Mouse (Mus musculus): ENCODE results near the gene Timm10b. TPM values are rescaled to one million over a fixed set of nuclear protein-coding genes. Genes with fewer than 3 reads are reported as not detected.

Timm10b gene
- total RNA-seq, 4 experiments from 2014 or later = 57.2 to 68.1 (median 62.0) TPM

DNA sequence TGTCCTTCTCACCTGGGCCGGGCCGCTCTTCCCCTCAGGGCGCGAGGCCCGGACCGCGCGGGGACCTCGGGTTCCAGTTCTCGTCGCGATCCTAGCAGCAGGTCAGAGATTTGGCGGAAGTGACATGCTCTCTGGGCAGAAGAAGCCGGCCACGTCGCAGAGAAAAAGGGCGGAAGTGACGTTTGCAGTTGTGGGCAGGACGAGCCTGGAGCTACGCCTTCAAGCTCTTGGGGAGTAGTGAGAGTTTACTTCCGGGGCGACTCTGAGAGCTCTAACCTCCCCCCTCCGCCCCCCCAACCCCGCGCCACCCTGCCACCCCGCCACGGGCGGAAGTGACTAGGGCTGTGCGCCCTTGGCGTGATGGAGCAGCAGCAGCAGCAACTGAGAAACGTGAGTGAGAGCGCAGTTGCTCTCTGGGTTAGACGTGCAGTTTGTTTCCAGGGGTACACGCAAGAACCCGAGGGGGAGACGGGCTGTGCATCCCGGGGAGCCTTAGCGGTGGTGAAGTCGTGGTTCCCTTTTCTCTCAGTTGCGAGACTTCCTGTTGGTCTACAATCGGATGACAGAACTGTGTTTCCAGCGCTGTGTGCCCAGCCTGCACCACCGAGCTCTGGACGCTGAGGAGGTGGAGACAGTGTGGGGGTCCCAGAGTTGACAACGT lies 507 bp downstream of the Timm10b start, which contains the start of the genes Arfip2 and Gm45799:
Gene Arfip2, minus strand, starts transcription at position 184 of the 661 bp plus-strand sequence.
Gene Gm45799, plus strand, starts transcription at position 320 of the 661 bp plus-strand sequence.
- DNase-seq (ENCODE audit: low spot score in 2 of 2) = peak; percentile 93 to 96

DNA sequence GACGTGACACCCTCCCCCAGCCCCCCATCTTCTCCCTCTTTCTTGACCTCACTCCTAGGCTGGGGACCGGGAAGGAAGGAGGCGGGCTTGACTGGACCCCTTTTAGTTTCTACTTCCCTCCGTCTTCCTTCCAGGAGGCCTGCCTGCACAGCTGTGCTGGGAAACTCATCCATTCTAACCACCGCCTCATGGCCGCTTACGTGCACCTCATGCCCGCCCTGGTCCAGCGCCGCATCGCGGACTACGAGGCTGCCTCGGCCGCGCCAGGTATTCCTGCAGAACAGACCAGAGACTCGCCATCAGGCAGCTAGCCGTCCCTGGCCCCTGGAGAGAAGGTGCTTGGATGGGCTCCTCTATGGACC lies 1.0 kb downstream of the Timm10b start:
- DNase-seq (ENCODE audit: low spot score in 2 of 2) = no peak

- DNase-seq (ENCODE audit: low spot score in 2 of 2) = no peak
Observed at GRCm38 (mm10) chr7:105641936-105642335, 2.1 kb downstream of the Timm10b start.

GRCm38 (mm10) chr7:105650639-105651435 lies 11.0 kb downstream of the Timm10b start, which contains the start of gene Dnhd1:
Dnhd1 (plus strand) TSS chr7:105650827.
- DNase-seq (ENCODE audit: low spot score in 2 of 2) = peak; percentile 79 to 81

DNA sequence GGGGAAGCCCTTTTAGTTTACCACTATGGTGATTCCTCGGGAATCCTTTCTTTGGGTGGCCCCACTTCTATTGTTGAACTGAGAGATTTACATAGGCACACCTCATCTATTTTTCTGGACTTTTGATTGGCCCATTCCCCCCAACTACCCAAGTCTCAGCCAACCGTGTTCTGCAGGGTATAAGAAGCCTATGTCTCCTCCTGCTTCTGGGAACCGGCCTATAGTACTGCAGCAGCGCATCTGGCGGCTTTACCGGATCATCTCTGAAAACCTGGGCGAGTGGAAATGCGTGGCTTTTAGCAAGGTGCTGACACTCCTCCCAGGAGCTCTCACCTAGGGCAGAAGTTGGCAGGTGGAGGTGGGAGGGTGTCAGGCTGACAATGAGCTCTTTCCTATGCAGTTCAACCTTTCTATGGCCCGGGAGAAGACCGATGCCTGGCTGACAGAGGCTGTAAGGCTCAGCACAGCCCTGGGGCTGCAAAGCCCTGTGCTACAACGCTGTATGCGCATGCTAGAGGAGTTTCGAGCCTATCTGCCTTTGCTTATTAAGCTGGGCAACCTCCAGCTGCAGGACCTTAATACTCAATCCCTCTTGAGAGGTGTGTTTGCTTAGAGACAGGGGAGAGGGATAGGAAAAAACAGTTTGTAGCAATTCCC lies 45.8 kb downstream of the Timm10b start:
- DNase-seq (ENCODE audit: low spot score in 2 of 2) = no peak

- DNase-seq (ENCODE audit: low spot score in 2 of 2) = no peak
Observed at GRCm38 (mm10) chr7:105690875-105691274, 51.0 kb downstream of the Timm10b start.

Other genes with a start within 250 kb of the Timm10b start
- 10 to 100 TPM; 10.6 to 14.2 (median 11.8) TPM for gene Fam160a2, start 240.0 kb upstream of the Timm10b start, total RNA-seq (2022)
- gene Cnga4, start 235.5 kb upstream of the Timm10b start, total RNA-seq (2022) = not detected
- gene Cckbr, start 214.3 kb upstream of the Timm10b start, total RNA-seq (2022) = not detected
- 10 to 100 TPM in 1 of 4 experiments, 1 to 10 TPM in 3; 3.5 to 10.5 (median 6.7) TPM for gene Cavin3, start 157.8 kb upstream of the Timm10b start, total RNA-seq (2022)
- gene Smpd1, start 85.7 kb upstream of the Timm10b start, total RNA-seq (2022) = 10 to 100 TPM; 47.6 to 60.6 (median 56.7) TPM
- 1 to 10 TPM; 4.7 to 8.0 (median 6.8) TPM for gene Apbb1, start 58.4 kb upstream of the Timm10b start, total RNA-seq (2022)
- gene Hpx, start 39.9 kb upstream of the Timm10b start, total RNA-seq (2022) = under 1 TPM in 1 of 4 experiments, not detected in 3; 0.64 TPM
- 10 to 100 TPM; 10.0 to 14.9 (median 12.3) TPM for gene Trim3, start 6.5 kb upstream of the Timm10b start, total RNA-seq (2022)
- 1 to 10 TPM; 3.3 to 7.9 (median 6.2) TPM for gene Arfip2, start 360 bp downstream of the Timm10b start, total RNA-seq (2022)
- 1 to 10 TPM in 2 of 4 experiments, under 1 TPM in 2; 0.48 to 5.2 (median 2.2) TPM for gene Gm45799, start 496 bp downstream of the Timm10b start, total RNA-seq (2022)
- gene Dnhd1, start 10.8 kb downstream of the Timm10b start, total RNA-seq (2022) = under 1 TPM; 0.09 to 0.19 (median 0.11) TPM
- gene Ilk, start 96.5 kb downstream of the Timm10b start, total RNA-seq (2022) = 10 to 100 TPM; 35.7 to 41.8 (median 38.3) TPM
- 10 to 100 TPM; 10.5 to 15.6 (median 13.4) TPM for gene Rrp8, start 97.3 kb downstream of the Timm10b start, total RNA-seq (2022)
- 100 to 1,000 TPM in 1 of 4 experiments, 10 to 100 TPM in 3; 89.4 to 106 (median 97.8) TPM for gene Taf10, start 104.3 kb downstream of the Timm10b start, total RNA-seq (2022)
- 10 to 100 TPM; 35.3 to 54.3 (median 47.8) TPM for gene Tpp1, start 112.2 kb downstream of the Timm10b start, total RNA-seq (2022)
- 1 to 10 TPM; 1.4 to 2.1 (median 1.7) TPM for gene Dchs1, start 147.6 kb downstream of the Timm10b start, total RNA-seq (2022)
- gene Mrpl17, start 171.0 kb downstream of the Timm10b start, total RNA-seq (2022) = 100 to 1,000 TPM; 108 to 123 (median 112) TPM

Data from gastrocnemius, adult 8-10 months (tissue).